Mouse (Mus musculus) brain, embryonic 14.5 days (tissue): ENCODE measurements around the gene 4930438A08Rik.

Experiments used
- CTCF ChIP-seq: fragments of 200-500 bp; IDR thresholded peaks from 2 replicates; pipeline ENCODE4 v1.5.1; 2012; ENCODE audit warnings: inconsistent platforms, mild to moderate bottlenecking, moderate library complexity, borderline replicate concordance; ENCODE audit not compliant: insufficient read depth, insufficient read length; ENCODE audit errors: extremely low read depth
- POLR2A ChIP-seq: fragments of 200-500 bp; IDR thresholded peaks from 2 replicates; pipeline ENCODE4 v1.6.1; 2012; ENCODE audit warnings: mild to moderate bottlenecking, inconsistent platforms, borderline replicate concordance; ENCODE audit not compliant: poor library complexity, insufficient read depth, insufficient read length, severe bottlenecking; ENCODE audit errors: extremely low read depth

DNA sequence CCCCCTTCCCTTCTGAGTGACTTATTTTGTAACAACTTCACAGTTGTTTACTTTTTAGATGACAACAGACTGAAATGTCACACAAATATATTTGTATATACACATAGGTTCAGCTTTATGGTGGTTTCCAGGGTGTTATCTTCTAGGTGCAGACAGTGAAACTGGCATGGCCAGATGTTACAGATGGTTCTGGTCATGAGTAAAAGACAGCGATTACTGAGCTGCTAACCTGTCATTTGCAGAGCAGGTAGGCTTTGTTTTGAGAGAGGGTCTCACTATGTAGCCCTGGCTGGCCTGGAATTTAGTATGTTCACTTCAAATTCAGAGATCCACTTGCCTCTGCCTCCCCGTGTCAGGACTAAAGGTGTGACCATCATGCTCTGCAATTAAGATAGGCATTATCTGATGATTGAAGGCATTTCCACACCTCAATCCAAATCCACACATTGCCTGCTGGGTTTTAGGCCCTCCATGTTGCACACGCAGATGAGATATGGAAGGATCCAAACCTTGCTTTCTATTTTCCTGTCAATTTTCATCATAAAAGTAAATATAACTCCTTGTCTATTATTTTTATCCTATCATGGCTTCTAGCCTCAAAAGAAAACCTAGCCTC, 50.1 kb downstream of the 4930438A08Rik start:
- TF ChIP-seq POLR2A (no peak), CTCF (no peak)
